Mouse (Mus musculus) urinary bladder, postnatal 0 days (tissue): Measurements from ENCODE around the gene Gm14862. TPM values are rescaled to one million over a fixed set of nuclear protein-coding genes. Genes with fewer than 3 reads are reported as not detected.

Experiments
- polyA plus RNA-seq: library from polyadenylated mRNA; unstranded; fragments of >200 nt; fragmentation: Nextera tagmentation; extraction: Ambion mirVana; gene quantifications from 2 replicates; pipeline ENCODE4 v1.2.1, GENCODE M21; 2015

Gene Gm14862
- polyA plus RNA-seq: 0.28 and 0.40 TPM in 2 replicates

DNA sequence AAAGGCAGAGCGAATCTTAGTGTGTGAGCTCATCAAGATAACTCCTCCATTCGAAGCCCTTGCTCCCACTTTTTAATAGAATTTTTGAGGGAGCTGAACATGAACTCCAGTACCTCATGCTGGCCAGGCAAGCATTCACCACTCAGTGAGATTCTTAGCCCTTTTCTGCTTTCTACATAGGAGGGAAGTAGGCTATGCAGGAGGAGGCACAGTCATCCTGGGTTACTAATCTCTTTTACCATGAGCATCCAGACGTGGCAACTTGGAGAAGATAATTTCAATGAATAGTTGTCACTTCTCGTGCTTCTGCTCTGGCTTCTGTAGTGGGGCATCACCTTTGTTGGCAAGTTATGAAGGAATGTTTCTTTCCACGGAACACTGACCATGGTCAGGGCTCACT, at the start of gene Gm14862:
Gene Gm14862, minus strand, starts transcription at position 134 of the 400 bp plus-strand sequence.

DNA sequence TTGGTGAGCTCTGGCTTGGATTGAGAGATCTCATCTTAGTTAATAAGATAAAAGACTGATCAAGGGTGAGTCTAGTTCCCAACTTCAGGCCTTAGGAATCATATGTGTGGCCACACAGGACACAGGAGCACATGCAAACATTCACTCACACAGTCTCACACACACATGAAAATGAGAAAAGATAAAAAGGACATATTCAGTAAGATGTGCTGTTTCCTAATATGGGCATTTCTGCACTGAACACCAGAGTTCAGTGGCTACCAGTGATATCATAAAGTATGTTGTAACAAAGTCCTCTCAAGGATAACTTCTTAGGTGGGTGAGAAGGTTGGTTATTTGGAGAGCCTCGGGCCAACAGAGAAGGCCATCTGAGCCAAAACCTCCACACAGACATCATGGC, 26.8 kb upstream of the Gm14862 start, which contains the start of gene H2al1m:
Gene H2al1m, plus strand, starts transcription at position 301 of the 400 bp plus-strand sequence.

DNA sequence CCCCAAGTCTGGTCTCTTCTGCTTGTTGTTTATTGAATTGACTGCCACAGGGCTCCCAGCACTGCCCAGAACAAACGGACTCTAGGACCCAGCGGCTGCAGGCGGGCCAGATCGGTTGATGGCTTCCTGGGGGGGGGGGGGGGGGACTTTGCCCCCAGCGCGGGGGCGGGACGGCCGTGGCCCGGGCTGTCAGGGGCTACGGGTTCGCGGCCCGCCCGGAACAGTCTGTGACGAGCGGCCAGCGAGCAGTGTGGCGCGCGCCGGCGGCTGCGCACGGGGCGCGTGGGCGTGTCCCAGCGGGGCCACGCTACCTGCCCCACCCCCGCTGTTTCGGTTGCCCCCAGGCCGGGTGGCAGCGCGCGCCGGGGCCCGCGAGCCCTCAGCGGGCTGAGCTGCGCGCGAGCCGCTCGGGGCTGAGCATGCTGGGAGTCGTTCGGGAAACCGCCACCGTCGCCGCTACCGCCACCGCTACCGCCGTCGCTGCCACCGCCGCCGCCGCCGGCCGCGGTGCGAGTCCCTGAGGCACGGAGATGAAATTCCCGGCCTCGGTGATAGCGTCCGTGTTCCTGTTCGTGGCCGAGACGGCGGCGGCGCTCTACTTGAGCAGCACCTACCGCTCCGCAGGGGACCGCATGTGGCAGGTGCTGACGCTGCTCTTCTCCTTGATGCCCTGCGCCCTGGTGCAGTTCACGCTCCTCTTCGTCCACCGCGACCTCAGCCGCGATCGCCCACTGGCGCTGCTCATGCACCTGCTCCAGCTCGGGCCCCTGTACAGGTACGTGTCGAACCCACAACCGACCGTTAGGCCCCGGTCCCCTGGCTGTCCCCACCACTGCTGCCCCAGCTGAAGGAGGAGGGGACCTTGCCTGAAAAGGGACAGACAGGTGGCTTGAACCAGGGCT, 16.0 kb upstream of the Gm14862 start, which contains the start of gene Xk:
Gene Xk, plus strand, starts transcription at position 297 of the 902 bp plus-strand sequence.

Other genes starting within 250 kb of the Gm14862 start
- not detected in 2 replicates for gene Fthl17e, start 223.4 kb downstream of the Gm14862 start, polyA plus RNA-seq
- gene Fthl17f, start 193.9 kb downstream of the Gm14862 start, polyA plus RNA-seq: not detected in 2 replicates
- gene 4930402K13Rik, start 152.3 kb downstream of the Gm14862 start, polyA plus RNA-seq: not detected in 2 replicates
- gene Lancl3, start 57.0 kb downstream of the Gm14862 start, polyA plus RNA-seq: 5.8 and 6.9 TPM in 2 replicates
- gene Xk, start 15.9 kb upstream of the Gm14862 start, polyA plus RNA-seq: 14.3 and 20.8 TPM in 2 replicates
- gene H2al1m, start 26.9 kb upstream of the Gm14862 start, polyA plus RNA-seq: 0.52 TPM in 1 of 2 replicates, not detected in the other
- 0.58 TPM in 1 of 2 replicates, not detected in the other for gene H2al1k, start 93.7 kb upstream of the Gm14862 start, polyA plus RNA-seq
- gene Cybb, start 230.9 kb upstream of the Gm14862 start, polyA plus RNA-seq: 3.3 and 6.7 TPM in 2 replicates